Mouse (Mus musculus) 3T3-L1 (cell line): Measurements from ENCODE around the gene Hexim1.
A peak's percentile ranks its signal among the peaks of the same experiment; 100 is the strongest.

Source experiments
- DNase-seq: peaks from one replicate; pipeline ENCODE4 v3.0.0-alpha.2; 2015; ENCODE audit warnings: low read depth, low spot score

Hexim1 gene

DNA sequence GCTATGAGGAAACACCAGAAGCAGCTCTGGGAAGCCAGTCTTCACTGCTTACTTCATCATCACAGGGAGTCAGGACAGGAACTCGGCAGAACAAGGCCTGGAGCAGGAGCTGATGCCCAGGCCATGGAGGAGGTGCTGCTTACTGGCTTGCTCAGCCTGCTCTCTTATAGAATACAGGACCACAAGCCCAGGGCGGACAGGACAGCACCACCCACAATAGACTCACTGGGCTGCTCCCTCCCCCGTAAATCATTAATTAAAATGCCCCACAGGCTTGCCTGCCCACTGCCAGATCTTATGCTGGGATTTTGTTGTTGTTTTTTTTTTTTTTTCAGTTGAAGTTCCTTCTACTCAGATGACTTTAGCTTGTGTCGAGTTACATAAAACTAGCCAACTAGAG lies 31.7 kb downstream of the Hexim1 start:
- DNase-seq = no peak

DNA sequence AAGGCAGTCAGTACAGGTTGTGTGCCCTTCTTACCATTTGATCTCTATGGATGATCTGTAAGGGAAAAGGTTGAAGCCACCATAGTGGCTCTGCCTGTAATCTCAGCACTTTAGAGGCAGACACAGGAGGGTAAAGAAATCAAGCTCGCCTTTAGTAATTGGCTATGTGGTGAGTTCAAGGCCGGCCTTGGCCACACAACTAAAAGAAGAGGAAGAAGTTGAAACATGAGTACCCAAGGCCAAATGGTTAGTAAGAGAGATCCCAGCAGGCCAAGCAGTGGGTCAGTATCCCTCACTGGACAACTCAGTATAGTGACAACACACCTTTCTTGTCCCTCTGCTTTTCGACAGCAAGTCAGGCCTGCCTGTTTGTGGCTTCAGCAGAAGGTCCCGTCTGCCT lies 33.7 kb downstream of the Hexim1 start:
- no peak for DNase-seq

DNA sequence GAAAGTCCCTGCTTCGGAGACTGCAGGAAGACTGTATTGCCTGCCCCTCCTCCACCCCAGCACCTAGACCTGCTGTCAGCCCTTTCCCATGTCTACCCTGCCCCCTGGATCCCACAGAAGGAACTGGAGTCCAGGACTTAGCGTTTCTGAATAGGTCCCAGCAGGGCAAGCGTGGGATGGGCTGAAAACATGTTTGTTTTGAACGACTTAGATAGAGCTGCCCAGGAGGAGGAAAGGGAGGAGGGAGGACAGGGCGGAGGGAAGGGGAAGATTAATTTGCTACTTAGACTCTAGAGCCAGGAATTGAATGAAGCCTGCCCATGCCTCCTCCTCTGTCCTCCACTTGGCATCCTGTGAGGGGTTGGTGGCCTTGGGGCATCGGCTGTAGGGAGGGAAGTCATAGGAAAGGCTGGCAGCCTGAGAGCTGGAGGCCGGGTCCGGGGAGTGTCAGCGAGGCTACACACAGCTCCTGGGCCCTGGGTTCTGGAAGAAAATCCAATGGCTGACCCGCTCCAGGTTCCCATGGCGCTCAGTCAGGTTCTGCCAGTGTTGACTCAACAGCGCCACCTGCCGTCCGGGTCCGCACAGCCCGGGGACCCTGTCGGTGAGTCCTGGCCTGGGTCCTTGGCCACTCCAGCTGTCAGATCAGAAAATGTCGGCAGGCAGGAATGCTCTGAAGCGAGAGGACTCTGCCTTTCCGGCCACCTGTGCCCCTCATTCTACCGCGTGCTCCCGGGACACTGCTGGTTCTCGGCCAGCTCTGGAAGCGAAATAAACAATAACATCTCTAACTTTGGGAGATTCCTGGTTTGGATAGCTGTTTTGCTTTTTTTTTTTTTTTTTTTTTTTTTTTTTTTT lies 42.8 kb downstream of the Hexim1 start:
- DNase-seq = peak; percentile 96

GRCm38 (mm10) chr11:103160738-103161137 lies 44.7 kb downstream of the Hexim1 start:
- no peak for DNase-seq

DNA sequence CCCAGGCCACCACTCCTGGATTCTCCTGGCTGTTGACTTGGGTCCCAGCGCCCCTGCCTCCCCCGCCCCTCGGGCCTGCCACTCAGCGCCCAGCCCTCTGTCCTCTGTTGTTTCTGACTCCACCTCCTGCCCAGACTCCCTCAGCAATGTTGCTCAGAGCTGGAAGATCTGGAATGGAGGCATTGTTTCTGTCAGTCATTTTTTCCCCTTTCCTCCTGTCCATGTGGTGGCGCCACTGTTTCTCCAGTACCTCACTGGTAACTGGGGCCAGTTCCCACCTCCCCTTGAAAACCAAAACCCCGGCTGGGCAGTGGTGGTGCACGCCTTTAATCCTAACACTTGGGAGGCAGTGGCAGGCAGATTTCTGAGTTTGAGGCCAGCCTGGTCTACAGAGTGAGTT lies 45.4 kb downstream of the Hexim1 start:
- DNase-seq = peak; percentile 36

- DNase-seq = peak; percentile 53
Measured at GRCm38 (mm10) chr11:103162132-103162531, 46.1 kb downstream of the Hexim1 start.

- DNase-seq = no peak
Measured at GRCm38 (mm10) chr11:103164391-103164790, 48.4 kb downstream of the Hexim1 start.

DNA sequence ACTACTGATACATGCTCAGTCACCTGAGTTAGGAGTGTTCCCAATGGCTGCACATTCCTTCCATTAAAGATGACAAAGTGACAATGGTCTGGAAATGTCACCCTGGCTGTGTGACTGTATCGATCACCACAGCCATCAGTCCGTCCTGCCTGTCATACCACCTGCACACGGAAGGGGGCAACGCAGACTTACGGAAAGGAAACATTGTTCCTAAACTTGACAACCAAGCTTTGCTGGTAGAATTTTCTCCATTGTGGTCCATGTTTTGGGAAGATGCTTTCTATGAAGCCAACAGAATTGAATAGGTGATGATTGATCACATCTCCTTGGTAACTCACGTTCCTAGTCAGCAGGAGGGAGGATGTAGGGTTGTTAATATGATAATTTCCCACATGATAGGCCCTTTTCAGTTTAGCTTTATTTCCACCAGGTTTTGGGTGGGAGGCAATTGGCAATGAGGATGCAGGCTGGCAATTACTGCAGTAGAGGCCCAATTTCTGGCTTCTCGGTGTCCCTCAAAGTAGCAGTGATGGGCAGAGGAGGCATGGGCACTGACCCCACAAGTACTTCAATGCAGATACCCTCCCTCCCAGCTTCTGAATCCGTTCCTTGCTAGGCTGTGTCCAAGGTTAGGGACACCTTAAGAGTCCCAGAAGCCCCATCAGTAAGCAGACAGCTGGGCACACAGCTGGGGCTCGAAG lies 52.8 kb downstream of the Hexim1 start:
- DNase-seq = peak; percentile 74
